Mouse (Mus musculus): Measurements from ENCODE around the gene Slc25a10. TPM values are rescaled to one million over a fixed set of nuclear protein-coding genes. Genes with fewer than 3 reads are reported as not detected.

The Slc25a10 gene
- 102 and 151 TPM in 2 replicates for total RNA-seq (2021)
- long read RNA-seq, transcript Slc25a10-201 (11 exons, 2,023 nt), result major isoform, 84 of 126 reads
- long read RNA-seq, partial matches to known transcripts, result 9 of 126 reads
- long read RNA-seq, other reads (novel, unspliced or antisense), result 26 of 126 reads

DNA sequence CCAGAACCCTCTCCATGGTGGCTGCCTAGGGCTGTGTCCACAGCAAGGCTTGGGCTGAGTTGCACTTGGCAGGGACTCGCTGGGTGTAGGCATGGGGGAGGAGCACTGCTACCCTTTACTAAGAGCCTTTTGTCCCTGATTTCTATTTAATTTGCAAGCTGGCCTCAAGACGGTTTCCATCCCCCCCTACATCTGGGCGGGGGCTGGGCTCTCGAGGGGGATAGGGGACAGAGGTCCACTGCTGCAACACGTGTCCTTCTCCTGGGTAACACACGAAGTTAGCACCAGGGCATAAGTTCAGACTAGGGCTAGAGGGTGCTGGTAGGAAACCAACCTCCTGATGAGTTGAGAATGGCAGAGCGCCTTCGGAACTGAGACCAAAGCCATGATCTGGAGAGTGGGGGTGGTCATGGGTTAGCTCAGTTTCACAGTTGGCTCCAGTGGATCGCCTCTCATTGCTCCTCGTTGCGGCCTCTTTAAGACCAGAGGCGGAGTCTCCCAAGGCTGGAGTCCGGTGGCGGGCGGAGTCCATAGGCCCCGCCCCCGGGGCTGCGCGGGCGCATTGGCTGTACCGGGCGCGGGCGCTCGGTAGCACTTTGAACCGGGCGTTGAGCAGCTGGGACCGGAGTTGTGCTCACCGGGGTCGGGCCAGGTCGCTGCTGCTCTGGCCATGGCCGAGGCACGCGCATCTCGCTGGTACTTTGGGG lies at the start of gene Slc25a10:
Slc25a10 (plus strand) TSS at position 524 of the 707 bp plus-strand sequence.
- peak; percentile 90 for DNase-seq

DNA sequence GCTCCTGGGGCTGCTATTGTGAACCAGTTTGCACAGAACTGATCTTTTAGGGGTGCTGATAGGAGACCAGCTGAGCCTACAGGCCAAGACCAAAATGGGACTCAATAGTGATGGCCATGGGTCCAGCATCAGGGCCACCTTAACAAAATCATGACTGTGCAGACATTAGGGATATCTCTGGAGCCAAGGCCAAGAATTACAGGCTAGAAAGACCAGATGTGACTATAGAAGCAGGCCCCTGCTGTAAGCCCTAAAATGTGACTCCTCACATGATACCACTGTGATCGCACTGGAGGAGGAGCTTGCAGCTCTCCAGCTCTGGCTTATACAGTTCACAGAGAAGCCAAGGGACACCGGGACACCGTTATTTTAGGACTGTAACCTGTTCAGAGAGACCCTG lies 49.3 kb upstream of the Slc25a10 start, which contains the start of gene Tspan10:
Tspan10 (plus strand) TSS at position 301 of the 400 bp plus-strand sequence.
- DNase-seq, result no peak

DNA sequence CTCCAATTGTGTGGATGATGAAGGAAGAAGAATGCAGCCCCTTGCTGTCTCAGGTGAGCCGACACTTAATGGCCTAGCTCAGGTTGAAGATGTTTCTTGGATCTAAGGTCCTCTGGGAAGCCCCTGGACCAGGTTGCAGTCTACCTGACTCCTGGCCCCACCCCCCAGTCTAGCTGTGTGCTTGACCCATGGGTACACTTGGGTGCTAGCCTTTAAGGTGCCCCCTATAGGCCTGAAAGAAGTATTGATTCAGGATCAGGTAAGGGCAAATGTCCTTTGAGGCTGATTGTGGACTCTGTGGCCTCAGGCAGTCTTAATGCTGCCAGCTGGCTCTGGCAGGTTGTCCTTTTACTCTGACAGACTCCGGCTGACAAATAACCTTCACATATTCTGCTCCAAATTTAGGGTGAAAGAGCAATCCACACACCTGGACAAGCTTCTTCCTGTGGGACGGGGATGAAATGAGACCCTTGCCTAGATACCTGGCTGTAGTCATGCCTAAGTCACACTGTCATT lies 48.8 kb upstream of the Slc25a10 start:
- DNase-seq, result no peak

DNA sequence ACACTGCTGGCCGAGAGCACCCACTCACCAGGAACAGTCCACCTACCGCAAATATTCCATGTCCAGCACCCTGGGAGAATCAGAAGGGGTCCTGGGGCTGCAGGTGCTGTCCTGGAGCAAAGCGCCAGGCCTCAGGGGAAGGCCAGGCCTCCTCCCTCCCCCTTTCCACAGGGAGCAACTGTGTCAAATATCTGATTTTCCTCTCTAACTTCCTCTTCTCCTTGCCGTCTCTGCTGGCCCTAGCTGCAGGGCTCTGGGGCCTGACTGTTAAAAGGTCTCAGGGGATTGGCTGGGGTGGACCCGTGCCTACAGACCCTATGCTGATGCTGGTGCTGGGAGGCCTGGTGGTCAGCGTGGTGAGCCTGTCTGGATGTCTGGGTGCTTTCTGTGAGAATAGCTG lies 47.5 kb upstream of the Slc25a10 start:
- DNase-seq, result no peak

DNA sequence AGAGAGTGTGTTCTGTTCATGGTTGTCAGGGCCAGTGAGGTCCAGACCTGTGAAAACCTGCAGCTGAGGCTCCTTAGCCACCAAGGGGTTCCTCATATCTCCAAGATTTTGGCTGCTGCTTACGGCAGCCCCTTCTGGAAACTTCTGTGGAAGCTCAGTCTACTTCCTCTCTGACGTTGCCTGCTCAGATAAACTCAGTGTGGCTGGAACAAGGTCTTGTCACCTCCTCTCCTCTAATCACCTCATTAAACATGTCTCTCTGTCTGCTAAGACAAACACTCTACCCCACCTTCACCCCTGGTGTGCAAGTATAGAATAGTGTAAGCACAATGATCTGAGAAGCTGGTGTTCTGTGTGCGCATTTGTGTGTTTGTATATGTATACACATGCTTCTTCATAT lies 46.2 kb upstream of the Slc25a10 start:
- no peak for DNase-seq

DNA sequence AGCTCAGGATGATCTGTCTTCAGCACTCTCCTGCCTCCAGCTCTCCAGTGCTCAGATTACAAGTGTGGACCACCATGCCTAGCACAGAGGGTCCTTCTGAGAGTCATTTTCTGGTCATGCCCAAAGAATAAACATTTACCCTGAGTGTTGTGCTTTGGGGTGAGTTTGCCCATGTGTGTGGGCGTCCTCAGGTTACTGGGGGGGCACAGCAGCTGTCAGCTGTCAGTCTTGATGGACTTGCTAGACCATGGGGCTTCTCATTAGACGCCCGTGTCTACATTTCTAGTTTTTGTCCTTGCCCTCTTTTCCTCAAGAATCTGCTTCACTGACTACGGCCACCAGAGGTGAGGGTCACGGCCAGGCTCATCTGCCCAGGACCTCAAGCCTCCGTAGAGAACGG lies 44.5 kb upstream of the Slc25a10 start:
- no peak for DNase-seq

DNA sequence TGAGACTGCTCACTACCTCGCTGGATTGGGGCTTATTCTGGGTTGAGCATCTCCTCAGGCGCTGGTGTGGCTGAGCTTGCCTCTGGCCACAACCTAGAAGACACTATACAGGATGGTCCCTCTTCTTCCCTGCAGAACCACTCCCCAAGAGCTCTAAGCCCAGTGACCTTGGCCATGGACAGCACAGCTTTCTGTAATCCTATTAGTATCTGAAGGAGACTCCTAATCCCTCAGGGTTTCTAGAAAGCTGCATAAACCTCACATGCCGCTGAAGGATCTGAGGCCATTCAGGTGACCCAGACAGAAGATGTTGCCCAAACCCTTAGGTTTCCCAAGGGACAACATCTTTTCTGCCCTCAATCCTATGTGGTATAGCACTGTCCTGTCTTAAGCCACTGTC lies 39.4 kb upstream of the Slc25a10 start:
- DNase-seq, result no peak

DNA sequence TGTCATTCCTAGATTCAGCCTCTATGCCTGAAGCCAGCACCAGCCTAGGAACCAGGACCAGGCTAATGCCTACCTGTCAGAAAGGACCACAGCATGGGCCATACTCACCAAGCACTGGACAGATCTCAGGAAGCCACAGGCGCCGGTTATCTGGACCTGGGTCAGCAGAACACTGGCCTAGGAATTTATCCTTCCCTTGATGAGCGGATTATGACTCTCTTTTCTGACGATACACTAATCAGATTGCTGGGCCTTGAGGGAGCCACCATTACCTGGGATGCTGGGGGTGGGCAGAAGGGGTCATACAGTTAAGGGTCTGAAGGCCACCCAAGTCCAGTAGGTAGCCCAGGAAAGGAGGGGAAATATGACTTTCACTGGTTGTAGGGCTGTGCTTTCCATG lies 38.3 kb upstream of the Slc25a10 start, which contains the start of gene Pde6g:
Pde6g (minus strand) TSS at position 195 of the 400 bp plus-strand sequence.
- no peak for DNase-seq

DNA sequence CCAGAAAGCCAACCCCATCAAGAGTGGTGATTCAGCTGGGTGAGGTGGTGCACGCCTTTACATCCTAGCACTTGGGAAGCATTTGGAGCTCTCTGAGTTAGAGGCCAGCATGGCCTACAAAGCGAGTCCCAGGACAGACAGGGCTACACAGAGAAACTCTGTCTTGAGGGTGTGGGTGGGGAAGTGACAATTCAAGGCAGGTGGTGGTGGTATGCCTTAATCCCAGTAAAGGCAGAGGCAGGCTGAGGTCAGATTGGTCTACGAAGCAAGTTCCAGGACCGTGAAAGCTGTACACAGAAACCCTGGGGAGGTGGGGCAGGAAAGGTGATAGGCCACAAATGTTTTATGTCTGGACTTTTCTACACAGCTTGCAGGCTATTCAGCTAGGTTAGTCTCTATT lies 36.7 kb upstream of the Slc25a10 start:
- DNase-seq, result no peak

DNA sequence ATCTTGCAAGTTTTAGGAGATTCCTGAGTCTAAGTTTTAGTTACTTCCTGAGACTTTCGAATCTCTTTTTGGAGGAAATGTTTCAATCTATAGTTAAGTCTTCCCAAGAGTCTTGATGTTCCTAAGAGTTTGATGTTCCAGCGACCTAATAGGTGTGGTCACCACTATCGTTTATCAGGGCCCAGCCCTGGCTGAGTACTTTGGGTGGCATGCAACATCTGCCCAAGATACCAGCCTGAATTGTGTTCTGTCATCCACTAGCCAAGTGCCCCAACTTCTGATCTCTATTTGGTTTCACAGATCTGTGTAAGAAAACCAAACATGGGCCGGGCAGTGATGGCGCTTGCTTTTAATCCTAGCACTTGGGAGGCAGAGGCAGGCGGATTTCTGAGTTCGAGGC lies 36.2 kb upstream of the Slc25a10 start:
- DNase-seq, result no peak

DNA sequence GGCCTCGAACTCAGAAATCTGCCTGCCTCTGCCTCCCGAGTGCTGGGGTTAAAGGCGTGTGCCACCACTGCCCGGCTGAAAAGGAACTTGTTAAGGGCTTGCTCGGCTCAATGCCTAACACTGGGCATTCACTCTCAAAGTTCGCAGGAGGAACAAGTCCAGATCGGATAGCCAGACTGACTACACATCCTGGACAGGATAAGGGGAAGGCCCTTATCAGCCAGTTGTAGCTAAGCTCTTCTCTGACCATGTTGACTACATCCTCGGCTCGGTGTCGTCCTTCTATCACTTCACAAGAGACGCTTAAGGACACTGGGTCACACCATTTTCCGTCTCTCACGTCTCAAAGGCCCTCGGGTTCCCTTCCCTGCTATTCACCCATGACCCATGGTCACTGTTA lies 34.3 kb upstream of the Slc25a10 start:
- DNase-seq, result no peak

DNA sequence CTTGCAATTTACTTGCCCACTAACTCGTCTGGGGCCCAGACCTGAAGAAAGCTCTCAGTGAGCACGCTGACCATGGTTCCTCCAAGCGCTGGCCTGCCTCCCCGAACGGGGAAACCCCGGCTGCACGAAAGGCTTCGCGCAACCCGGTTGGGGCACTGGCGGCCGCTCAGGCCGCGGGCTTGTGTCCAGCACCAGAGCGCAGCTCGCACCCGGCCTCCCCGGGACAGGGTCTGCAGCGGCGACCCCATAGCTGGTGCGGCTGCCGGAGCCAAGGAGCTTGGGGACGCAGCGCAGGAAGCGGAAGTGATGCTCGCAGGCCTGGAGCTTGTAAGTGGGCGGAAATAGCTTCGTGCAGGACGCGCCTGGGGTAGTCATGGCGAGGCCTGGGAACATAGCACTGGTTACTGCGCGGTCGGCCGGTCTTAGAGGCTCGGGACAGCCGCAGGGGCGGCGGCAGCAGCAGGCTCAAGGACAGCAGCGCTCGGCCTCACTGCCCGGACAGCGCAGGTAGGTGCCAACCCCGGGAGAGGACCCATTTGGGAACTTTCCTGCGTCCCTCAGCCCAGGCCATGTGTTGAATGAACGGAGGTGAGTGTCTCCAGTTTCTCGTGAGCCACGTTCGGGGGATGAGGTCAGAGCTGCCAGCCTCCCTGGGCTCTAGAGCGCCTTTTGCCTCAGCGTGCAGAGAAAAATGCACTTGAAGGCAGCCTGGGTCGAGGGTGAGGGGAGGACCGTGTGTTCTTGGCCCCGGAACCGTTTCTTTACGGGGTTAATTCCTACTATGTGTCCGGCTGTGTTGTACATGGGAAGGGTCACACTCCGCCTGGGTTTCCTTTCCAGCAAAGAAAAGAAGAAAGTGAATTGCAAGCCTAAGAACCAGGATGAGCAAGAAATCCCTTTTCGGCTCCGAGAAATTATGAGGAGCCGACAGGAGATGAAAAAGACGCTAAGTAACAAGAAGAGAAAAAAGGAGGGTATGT lies 33.6 kb upstream of the Slc25a10 start, which contains the start of the genes Oxld1 and Ccdc137:
Oxld1 (minus strand) TSS at position 297 of the 980 bp plus-strand sequence.
Ccdc137 (plus strand) TSS at position 344 of the 980 bp plus-strand sequence.
- DNase-seq, result peak; percentile 76

DNA sequence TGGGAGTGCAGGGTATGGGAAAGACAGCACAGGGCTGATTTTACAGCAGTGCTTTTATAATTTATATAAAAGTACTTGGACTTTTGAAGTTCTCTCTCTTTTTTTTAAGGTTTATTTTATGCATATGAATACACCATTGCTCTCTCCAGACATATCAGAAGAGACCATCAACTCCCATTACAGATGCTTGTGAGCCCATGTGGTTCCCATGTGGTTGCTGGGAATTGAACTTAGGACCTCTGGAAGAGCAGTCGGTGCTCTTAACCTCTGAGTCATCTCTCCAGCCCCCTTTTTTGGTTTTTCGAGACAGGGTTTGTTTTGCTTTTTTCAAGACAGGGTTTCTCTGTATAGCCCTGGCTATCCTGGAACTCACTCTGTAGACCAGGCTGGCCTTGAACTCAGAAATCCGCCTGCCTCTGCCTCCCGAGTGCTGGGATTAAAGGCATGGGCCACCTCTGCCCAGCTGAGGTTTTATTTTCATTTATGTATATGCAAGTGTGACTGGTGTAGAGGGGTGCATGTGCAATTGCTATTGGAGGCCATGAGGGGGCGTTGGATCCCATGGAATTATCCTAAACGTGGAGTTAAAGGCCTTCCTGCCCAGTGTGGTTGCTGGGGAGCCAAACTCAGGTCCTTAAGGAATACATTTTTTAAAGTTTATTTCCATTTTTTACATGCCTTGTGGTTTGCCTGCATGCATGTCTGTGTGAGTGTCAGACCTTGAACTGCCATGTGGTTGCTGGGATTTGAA lies 32.6 kb upstream of the Slc25a10 start:
- no peak for DNase-seq

DNA sequence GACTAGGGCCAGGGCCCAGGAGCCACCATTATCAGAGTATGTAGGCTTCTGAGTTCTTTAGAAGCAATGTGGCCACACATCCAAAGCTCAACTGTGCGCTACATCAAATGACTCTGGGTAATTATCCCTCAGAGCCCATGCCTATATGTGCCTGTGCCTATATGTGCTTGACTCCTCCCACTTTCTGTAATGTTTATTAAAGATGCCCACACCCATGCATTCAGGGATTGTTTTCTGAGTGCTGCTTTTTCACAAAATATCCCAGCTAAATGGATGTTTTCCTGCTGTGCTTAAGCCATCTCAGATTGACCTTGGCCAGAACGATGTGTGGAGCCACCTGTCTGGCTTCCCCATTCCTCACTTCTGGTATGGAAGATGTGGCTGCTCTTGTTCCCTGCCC lies 28.1 kb upstream of the Slc25a10 start:
- no peak for DNase-seq

DNA sequence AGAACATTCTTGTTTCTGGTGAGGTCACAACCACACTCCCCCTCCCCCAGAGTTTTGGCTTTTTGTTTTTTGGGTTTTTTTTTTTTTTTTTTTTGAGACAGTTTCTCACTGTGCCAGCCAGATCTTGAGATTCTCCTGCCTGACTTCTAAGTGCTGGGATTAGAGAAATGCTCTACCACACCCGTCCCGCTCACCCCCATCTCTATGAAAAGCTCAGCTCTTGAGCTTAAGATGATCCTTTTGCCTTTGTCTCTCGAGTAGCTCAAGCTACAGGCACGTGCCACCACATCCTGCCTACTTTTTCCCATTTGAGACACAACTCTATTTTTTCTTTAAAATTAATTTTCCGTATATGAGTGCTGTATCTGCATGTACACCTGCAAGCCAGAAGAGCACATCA lies 27.3 kb upstream of the Slc25a10 start:
- no peak for DNase-seq

DNA sequence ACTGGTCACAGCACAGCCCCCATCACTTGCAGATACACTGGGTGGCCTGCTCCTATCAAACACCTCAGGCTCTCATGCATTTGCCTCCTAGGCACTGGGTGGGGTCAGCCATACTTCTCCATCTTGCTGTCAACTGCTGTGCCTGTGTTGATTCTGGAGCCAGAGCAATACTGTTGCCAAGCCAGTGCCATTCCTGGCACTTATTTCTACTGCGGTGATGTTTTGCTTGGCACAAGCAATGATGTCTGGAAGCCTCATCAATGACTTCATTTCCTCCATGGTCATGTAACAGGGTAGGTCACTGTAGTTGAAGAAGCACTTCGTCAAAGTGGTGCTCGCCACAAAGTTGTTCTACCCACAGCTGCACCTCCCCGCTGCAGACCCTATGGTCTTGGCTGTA lies 26.1 kb upstream of the Slc25a10 start:
- no peak for DNase-seq

DNA sequence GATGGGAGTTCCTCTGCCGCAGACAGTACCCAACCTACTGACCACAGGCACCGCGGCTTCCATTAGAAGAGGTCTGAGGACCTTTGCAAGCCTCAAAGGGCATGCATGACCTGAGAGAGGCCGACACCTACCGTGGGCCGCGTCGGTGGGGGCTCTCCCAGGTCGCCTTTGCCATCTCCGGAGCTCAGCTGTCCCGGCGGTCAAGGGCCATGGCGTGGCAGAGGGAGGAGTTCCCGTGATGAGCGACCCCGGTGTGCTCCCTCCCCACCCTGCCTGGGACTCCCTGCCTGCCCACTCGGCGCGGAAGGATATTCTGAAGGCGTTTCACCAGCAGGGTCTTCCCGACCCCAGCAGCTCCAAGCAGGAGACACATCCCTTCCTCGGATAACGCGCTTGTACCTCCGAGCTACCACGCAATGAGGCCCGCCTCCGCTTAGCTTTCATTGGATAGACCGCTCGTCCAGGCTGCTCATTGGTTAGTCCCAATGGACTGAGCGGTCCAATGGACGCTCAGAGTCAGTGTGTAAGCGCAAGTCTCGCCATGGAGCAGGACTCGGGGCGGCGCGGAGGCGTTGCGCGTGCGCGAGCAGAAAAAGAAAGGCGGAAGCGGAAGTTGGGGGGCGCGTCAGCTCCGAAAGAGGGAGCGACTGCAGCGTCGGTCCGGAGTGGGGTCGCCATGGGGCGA lies 24.4 kb upstream of the Slc25a10 start, which contains the start of gene Arl16:
Arl16 (minus strand) TSS at position 557 of the 685 bp plus-strand sequence.
- DNase-seq, result peak; percentile 94

DNA sequence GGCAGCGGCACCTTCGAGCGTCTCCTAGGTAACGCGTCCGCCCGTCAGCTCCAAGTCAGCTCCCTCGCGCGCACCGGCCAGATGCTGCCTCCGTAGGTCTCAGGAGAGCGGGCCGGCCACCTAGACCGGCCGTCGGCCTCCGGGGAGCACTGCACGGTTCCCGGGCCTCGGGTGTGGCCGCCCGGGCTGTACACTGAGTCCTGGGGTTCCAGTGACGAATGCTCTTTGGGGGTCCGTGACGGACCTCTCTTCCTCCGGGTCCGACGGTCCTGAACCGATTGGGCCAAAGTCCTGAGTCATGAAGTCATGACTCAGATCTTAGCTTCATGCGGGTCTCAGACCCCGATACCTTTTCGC lies 23.9 kb upstream of the Slc25a10 start:
- no peak for DNase-seq

DNA sequence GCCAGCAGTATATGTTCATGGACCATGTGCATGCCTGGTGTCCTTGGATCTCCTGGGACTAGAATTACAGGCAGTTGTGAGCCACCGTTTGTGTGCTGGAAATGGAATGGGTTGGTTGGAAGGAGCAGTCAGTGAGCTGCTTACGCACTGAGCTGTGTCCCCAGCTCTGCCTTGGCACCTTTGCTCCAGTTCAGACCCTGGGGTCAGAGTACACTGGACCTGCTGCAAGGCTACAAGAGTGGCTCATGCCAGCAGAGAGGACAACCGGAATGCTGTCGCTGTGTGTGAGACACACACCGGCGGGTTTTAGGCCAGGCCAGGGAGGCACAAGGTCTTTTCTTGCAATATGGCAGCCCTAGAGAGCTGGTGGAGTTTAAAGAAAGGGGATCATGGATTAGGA lies 19.6 kb upstream of the Slc25a10 start:
- DNase-seq, result no peak

DNA sequence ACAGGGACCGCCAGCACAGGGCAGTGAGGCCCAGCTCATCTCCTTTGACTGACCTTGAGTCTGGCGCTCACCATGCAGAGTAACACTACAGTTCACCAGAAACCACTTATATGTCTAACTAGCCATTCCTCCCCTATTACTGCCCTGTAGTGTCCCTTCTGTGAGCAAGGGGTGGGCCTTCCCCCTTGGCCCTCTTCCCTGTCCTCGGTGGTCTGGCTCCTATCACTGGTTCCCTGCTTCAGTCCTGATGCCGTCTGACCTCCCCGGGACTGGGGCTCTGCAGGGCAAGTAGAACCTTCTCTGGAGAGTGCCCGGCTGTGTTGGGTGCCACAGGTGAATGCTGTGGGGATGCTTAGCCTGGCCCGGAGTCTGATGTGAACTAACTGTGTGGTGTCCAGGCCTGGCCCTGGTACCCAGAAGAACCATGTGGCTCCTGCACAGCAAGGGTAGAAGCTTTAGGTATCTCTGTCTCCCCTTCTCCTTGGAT lies 8.1 kb upstream of the Slc25a10 start:
- no peak for DNase-seq
